Mouse (Mus musculus): Measurements from ENCODE around the gene Sgsm2.
A peak's percentile ranks its signal among the peaks of the same experiment; 100 is the strongest.
"Not testable (repeated sequence)": the region's sequence is repeated elsewhere in the genome, so short reads cannot be mapped to it uniquely, and the experiment has no call there.

The Sgsm2 gene

DNA sequence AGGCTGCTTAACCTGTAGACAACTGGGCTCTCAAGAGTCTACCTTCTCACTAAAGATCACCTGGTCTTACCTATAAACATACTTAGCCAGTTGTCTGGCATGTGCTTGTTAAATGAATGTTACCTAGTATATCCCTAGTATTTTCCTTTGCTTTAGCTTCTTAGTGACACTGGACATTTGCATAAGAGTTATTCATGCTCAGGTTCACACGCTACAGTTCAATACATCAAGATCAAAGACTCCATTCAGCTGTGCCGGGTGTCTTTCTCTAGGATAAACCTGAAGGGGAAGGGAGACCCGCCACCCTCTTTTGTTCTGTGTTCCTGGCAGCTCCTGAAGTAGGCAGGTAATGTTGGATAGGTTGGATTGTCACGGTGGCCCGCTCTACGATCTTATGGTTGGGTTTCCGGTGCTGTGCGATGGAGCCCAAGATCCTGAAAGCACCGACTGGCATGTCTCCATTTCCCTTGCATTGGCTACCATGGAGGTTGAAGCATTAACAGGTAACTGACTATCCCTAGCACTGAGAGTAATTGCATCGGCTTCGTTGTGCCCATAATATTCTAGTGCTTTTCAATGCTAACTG, 67.8 kb downstream of the Sgsm2 start:
- no peak for DNase-seq (ENCODE audit: low spot score)

DNA sequence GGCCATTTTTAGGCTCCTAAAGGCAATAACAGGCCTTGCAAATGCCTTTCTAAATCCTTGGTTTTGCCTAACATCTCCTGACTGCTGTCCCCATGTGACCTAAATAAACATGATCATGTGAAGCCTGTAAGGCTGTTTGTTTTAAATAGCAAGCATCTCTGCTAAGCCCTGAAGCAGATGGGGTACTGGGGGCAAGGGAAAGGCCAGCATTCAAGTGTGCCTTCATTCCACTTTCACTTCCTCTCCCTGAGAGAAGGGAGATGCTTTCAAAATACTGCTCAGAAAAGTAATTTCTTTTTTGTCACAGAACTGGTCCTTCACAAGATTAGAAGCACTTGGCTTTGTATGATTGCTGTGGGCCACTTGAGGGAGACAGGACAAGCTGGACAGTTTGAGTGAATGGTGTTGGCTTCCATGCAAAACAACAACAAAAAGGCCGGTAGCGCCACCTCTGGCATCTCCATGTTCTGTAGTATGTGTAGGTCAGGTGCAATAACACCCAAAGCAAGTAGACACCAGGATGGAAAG, 68.4 kb downstream of the Sgsm2 start:
- DNase-seq (ENCODE audit: low spot score) = no peak

DNA sequence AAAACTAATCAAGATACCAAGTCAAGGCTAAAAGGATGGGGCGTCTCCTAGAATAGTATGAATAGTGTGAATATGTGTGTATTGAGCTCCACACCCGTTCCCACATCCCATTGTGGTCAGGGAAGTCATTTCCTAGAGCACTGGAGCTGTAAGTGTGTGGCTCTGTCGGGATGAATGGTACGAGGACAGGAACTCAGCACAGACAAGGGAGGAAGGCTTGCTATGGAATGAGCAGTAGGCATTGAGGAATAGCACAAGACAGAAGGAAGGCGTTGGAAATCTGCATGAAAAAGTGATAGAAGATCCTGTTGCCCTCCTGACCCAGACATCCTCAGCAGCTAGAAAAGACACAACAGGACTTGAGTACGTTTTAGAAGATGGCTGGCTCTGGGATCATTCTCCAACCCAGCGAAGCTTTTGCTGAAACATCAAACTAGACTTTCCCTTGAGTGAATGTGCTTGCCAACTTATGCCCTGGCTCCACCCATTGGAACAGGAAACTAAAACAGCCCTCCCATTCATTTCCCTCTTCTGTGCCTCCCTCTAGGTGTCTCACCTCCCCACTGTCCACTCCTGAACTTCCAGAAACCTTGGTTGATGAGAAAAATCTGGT, 69.0 kb downstream of the Sgsm2 start:
- DNase-seq (ENCODE audit: low spot score) = no peak

DNA sequence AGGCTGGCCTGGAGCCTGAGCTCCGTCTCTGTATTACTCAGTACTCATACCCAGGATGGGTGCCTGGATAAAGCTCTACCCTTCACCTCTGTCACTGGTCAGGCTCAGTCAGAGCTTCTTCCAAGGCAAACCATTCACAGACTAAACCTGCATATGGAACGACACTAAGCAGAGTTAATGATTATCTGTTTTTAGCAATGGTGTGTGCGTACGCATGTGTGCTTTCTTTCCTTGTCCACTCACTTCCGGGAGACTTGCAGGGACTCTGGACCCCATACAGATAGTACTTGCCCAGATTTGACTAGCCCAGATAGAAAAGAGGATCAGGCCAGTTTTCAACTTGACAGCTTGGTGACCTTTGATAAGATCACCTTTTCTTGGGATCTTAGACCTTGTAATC, 70.2 kb downstream of the Sgsm2 start:
- peak; percentile 82 for DNase-seq (ENCODE audit: low spot score)

DNA sequence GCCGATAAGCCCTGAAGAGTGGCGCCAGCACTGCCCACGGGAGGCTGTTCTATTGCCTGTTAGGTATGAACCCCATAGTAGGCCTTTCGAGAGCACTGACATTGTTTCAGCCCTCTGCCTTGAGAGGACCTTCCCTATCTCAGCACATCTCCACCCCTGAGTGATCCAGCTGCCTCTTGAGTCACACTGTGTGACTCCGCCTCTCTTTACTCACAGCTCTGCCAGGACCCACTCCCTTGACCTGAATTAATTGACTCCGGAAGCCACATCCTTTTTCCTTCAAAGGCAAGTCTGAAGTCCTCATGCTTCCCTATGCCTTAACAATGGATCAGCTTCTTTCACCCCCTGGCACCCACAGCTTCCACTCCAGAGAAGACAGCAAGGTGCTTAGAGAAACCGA, 70.7 kb downstream of the Sgsm2 start:
- DNase-seq (ENCODE audit: low spot score) = peak; percentile 77

DNA sequence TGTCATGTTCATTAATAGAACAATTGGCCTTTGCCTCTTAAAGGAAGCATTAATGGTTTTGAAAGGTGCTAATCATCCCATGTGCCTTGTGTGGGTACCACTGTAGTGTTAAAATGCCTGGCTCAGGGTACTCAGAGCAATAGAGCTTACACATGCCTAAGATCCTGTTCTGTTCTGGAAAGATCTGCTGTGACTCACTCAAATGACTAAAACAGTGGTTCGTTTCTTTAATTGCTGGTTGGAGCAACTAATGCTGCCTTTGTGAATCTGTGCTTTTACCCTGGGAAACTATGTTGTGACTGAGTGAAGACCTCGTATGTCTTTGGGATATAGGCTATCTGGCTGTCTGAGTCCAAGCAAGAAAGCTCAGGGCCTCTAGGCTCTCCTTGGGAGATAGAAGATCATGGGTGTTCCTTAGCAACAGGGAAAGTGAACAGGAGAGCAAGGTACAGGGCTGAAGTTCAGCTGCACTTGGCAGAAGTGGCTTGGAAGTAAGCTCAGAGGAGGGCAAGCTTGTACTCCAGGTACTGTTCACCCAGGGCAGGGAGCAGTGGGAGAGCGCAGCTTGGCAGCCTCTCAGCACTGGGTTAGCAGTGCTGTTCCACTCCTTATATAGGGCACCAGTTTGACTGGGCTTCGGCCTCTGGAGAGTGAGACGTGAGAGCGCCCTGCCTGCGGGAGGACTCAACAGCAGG, 74.0 kb downstream of the Sgsm2 start:
- DNase-seq (ENCODE audit: low spot score) = no peak

DNA sequence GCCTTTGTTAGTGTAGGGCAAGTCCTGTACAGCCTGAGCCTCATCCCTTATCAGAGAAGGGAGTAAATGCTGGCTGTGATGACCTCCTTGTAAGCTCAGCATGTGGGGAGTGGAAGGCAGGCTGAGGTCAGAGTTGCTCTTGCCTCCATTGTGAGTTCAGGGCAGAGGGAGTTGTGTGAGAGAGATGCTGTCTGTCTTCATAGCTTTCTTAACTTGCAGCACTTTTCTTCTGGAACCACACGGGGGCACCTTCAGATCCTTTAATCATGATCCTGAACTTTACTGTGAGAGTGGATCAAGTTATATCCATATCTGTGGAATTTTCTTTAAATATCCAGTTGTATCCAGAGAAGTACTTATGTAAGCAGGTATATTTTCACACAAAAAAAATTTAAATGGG, 75.4 kb downstream of the Sgsm2 start:
- DNase-seq (ENCODE audit: low spot score) = no peak

DNA sequence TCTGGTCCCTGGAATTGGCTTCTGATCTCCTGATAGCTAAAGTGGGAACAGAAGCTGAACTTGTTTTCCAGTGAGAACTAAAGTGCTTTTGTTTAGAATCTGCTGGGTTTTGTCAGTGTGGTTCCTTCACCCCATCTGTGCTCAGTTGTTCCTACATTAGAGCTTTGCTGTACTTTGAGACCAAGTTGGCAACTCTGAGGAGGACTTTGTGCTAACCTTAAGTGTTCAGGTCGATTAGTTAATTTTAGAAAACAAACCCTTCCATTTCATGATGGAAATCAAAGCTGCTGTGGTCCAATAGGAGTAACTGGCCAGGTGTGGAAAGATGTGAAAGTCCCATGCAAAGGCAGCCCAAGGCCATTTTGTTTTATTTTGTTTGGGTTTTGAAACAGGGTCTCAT, 75.9 kb downstream of the Sgsm2 start:
- DNase-seq (ENCODE audit: low spot score) = no peak

DNA sequence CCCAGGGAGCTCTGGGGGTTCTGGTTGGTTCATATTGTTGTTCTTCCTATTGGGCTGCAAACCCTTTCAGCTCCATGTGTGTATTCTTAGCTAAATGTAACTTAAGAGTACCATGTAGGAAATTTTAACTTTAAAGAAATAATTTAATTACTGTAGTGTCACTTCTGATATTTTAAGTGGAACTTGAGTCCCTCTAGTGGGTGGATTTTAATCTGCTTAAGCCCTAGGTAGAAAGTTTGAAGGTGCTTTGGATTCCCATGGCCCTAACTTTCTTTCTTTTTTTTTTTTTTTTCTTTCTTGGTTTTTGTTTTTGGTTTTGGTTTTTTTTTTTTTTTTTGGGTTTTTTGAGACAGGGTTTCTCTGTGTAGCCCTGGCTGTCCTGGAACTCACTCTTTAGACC, 81.1 kb downstream of the Sgsm2 start:
- DNase-seq (ENCODE audit: low spot score) = no peak

DNA sequence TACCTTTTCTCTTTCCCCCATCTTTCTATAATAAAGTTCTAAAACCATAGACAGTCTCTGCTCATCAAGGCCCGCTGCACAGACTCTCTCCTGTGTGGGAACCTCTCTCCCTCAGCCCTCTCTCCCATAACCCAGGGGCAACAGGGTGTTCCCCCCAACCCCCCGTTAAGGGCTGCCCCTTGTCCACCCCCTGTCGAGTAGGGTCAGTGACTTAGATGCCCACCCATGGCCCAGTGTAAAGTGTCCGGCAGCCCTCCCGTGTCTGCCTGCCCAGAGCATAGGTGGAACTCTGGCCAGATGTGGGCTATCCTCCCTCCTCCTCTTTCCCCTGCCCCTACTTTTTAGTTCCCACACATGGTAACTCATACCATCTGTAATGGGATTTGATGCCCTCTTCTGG, 85.3 kb downstream of the Sgsm2 start:
- DNase-seq (ENCODE audit: low spot score) = no peak

DNA sequence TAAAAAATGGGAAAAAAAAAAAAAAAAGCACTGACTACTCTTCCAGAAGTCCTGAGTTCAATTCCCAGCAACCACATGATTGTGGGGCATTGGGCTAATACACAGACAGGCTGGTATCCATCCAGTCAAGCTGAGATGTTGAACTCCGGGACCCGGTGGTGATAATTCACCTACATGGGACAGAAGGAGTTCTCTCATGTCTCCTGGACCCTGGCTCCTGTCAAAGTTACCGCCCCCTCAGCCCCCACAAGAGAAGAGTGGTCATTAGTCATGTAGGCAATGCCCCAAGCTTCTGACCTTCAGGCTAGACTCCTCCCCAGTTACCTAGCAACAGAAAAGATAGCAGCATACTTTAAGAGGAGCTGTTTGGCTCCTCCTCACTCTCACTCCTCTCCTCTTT, 85.8 kb downstream of the Sgsm2 start:
- not testable (repeated sequence) for DNase-seq (ENCODE audit: low spot score)

DNA sequence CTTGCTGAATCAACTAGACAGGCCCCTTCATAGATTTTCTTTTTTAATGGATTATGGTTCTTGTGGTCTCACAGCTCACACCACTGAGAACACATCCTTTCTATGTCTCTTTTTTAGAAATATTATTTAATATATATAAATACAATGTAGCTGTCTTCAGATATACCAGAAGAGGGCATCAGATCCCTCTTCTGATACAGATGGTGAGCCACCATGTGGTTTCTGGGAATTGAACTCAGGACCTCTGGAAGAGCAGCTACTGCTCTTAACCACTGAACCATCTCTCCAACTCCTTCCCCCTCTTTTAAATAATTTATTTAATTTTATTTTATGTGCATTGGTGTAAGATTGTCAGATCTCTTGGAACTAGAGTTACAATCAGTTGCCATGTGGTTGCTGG, 86.7 kb downstream of the Sgsm2 start:
- no peak for DNase-seq (ENCODE audit: low spot score)

DNA sequence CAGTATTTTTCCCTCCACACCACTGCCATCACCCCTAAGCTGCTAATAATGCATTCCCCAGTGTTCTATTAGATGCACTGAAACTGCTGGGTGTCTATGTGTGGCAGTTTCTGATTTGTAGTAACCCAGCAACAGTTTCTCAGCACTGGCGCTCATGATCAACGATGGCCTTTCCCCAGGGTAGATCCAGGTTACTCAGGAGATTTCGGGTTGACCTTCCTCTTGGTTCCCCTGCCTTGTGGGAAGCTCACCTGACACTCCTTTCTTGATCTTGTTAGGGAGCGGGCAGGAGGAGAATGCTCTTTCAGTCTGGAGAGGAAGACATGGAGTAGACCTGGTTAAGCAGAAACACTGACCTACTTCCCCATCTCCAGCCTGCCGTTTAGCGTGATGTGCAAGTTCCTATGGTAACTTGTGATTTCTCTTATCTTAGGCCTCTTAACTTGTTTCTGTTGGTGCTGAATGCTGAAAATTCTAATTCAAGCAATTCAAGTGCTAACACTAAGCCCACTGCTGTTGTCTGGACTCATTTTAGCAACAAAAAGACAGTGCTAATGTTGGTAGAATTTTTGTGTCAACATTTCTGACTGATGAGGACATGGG, 88.5 kb downstream of the Sgsm2 start:
- no peak for DNase-seq (ENCODE audit: low spot score)

DNA sequence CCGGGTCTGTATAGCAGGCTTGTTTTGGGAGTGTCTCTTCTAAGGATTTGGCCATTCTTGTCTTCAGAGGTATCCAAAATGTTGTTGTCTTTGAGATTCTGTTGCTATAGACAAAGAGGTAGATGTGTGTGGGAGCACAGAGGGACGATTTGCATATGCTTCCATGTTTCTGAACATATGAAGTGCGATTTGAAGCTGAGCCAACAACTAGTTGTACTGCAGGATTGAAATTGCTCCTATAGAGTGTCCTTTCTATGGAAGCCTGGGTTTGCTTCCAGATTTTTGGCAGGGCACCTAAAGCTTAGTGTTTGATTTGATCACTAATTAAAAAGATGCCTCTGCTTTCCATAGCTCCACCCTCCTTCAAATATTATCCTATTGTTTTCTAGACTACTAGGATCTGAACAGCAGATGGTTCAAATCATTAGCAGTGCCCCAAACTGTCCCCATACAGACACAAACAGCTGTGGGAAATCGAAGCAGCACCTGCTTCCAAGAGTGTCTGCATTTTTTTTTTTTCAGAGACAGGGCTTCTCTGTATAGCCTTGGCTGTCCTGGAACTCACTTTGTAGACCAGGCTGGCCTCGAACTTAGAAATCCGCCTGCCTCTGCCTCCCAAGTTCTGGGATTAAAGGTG, 89.5 kb downstream of the Sgsm2 start:
- no peak for DNase-seq (ENCODE audit: low spot score)

DNA sequence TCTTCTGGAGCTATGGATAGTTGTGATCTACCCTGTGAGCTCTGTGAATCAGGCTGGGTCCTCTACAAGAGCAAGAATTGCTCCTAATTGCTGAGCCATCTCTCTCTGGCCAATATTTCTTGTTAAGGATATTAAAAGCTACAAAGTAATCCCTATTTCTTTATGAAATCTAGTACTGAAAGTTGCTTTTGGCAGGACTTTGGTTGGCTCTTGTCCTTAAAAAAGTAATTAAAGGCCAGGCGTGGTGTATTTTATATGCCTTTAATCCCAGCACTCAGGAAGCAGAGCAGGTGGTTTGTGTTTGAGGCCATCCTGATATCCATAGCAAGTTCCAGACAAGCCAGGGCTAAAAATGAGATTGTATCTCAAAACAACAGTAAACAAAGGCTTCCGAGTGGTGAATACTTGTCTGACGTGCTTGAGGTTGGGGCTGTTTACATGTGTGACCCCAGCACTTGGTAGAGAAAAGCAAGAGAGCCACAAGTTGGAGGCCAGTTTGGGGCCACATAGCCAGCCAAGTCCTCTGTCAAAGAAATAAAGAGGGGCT, 92.7 kb downstream of the Sgsm2 start:
- DNase-seq (ENCODE audit: low spot score) = no peak

DNA sequence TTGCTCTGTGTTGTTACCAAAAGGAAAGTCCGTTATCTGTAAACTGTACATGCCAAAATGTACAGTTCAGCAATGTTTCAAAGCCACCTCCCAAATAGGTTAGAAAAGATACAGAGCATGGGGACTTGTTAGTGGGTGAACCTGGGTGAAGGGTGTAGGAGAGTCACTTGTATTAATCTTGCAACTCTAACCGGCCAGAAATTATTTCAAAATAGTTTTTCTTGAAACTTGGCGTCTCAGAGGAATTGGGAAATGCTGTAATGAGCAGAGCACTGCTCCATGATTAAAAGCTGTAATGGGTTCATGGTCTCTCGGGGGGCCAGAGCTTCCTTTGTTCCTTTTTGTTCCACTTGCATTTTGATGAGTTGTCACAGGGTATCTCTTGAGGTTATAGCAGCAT, 96.2 kb downstream of the Sgsm2 start:
- no peak for DNase-seq (ENCODE audit: low spot score)
